Mouse (Mus musculus) lung, postnatal 10 days (tissue): ENCODE measurements at regions not wholly inside any gene's neighbourhood (a gene's known extent, or its start where the extent isn't known, plus 50 kb on each side); places are given as distances from the start of the nearest gene placed in this dataset.
"Not testable (repeated sequence)": the region's sequence is repeated elsewhere in the genome, so short reads cannot be mapped to it uniquely, and the experiment has no call there.

Experiments used
- DNase-seq: peaks from one replicate; pipeline ENCODE4 v3.0.0; 2021

DNA sequence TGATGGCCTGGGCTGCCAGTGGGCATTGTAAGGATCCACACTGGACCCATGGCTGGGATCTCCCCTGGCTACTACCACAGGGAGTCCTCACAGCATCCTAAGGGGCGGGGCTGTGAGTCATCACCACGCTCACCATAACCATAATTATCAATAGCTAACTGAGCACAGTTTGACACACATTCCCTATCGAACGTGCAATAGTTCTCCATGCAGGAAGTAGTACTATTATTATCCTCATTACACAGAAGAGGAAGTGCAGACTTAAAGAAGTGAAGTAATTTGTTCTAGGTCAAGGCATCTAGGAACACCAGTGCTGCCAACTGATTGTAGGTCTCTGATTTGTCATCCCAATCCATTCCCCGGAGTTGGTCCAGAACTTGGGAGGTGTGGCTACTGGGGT, 84.1 kb upstream of the Trim2 start:
- DNase-seq, result no peak

DNA sequence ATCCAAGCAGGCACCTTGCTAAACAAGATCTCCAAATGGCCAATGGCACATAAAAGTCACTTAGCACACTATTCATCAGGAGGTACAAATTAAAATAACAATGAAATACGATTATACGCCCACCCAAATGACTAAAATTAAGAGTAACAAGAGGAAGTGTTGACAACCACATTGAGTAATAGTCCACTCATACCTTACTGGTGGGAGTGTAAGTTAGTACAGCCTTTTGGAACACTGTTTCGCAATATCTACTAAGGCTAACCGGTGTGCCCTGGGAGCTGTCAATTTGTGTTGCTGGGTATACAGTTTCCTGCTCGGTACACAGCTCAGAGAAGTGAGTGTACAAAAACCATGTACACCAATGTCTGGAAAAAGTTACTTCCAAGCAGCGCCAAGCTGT, 81.8 kb upstream of the Trim2 start:
- DNase-seq, result no peak

DNA sequence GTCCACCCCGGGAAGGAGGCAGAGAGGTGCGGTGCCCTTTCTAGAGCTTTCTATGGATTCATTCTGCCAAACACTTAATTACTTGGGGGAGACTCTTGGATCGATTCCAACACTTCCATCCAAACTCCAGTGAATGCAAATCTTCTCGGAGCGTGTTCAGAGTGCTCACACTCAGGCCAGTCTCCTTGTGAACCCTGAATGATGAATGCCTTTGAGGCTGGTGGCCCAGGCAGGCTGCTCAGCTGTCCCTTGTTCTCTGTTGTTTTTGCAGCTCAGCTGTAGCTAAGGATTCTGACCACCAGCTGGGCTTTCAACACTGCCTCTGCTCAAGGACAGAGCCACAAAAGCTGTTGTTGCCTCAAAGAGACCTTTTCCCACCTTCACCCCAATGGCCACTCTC, 79.0 kb upstream of the Trim2 start:
- no peak for DNase-seq

DNA sequence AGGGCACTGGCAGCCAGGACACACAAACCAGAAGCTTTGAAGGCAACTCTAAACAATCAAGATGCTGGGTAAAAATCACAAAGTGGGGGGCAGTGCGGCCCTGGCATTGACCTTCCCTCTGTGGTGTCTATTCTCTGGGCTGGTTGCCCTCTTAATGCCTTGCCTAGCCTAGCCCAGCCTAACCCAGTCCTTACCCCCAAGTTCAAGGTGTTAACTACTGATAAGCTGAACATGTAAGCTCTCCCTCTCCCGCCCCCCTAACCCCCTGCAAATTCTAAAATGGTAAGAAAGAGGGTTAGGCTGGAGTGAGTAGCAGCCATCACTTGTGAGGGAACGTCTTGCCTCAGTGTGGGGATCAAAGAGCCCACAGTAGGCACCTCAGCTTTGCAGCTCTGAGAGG, 76.9 kb upstream of the Trim2 start:
- DNase-seq, result no peak

DNA sequence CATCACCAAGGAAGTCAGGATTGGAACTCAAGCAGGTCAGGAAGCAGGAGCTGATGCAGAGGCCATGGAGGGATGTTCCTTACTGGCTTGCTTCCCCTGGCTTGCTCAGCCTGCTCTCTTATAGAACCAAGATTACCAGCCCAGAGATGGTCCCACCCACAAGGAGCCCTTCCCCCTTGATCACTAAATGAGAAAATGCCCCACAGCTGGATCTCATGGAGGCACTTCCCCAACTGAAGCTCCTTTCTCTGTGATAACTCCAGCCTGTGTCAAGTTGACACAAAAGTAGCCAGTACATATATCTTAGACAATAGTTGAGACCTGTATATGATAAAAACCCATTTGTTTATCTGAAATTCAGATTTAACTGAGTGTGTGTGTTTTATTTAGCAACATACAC, 76.4 kb upstream of the Trim2 start:
- DNase-seq, result not testable (repeated sequence)

DNA sequence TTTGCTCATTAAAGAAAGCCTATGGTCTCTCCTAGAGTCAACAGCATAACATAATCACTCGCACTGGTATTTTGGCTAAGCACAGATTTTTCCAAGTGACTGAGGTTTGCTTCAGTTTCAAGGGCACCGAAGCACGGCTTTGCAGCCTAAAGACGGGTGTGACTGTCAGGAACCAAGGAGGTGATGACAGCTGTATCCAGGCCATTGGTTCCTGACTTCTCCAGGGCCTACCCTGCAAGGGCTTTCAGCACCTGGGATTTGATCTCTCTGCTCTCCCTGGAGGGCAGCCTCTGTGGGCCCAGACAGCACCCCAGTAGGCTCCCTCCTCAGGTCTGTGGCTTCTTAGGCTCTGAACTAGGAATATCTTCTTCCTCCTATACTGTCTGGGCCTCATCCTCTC, 75.3 kb upstream of the Trim2 start:
- DNase-seq, result no peak

DNA sequence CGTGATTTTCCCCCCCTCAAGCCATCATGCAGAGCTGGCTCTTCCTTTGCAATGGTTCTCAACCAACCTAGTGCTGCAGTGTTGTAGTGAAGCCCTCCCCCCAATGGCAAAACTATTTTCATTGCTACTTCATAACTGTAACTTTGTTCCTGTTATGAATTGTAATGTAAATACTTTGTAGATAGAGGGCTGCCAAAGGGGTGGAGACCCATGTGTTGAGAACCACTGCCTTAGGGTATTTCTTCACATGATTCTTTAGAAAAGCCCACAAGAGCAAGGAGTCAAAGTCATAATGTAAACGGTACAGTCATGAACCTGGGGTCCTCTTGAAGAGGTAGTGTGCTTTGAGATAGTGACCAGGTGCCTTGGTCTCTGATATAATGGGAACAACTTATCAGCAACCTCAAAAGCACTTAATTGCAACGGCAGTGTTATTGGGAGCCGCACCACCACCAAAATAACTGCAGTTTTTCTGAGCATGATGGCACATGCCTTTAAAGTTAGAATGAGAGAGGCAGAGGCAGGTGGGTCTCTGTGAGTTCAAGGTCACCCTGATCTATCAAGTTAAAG, 72.4 kb upstream of the Trim2 start:
- peak; percentile 41 for DNase-seq

DNA sequence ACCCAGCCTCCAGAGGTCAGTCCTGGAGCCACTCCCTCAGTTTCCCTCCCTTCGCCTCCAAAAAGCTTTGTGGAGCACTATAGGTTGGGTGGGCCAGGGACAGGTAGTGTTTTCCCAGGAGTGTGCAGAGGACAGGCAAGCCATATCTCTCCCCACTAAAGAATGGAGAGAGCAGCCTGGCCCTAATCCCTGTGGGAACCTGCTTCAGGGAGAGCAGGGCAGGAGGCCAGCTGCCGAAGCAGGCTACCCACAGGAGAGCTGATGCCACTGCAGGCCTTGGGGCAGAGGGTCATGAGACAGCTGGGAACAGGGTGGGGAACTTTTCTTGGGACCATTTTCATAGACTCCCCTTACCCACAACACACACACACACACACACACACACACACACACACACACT, 69.8 kb upstream of the Trim2 start:
- DNase-seq, result no peak

DNA sequence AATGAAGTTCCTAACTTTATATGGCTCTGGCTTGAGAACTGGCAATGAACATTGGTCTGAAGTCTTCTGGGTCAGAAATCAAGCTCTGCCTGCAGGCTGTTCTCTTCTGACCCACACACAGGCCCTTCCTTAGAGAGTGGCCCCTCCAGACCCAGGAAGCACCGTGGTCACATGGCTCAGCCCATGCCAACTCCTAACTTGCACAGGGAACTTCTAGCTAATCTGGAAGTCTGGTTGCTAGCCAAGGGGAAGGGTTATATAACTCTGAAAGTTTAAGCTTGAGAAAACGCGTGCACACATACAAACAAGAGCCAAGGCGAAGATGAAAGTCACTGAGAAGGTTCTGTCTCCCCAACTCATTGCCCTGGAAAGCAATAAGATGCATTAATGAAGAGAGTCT, 69.2 kb upstream of the Trim2 start:
- DNase-seq, result no peak

DNA sequence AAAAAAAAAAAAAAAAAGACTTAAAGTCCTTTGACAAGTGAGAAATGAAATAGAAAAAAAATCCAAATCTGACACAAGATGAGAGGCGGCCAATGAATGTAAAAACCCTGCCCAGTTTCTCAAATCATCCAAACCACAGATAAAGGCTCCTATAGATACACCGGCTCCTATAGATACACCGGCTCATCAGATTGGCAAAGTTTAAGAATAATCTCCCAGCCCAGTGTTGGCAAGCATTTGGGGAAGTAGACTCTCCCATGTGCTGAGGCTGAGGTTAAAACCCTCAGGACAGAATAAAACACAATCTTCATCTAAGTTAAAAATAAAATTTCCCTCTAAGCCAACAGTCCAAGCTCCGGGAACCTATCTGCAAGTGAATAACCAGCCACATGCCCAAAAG, 65.2 kb upstream of the Trim2 start:
- DNase-seq, result no peak

DNA sequence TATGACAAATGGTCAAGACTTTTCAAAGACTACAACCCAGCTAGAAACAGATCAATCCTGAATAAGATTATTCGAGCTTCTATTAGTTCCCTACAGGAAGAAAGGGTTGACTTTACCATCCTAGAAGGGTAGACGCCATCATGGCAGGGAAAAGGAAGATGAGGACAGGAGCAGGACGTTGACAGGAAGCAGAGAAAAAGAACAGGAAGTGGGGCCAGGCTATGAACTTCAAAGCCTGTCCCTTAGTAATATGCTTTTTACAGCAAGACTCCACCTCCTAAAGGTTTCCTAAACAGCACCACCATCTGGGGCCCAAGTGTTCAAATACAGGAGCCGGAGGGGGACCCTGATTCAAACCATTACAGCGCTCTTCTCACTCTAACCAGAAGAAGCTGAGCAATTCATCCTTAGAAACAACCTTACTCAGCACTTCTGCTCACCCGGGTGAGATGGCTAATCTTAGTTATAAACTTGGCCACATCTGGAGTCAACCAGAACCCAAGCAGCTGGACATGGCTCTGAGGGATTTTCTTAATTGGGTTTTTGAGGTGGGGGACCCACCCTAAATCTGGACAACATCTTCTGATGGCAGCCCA, 60.6 kb upstream of the Trim2 start:
- no peak for DNase-seq

DNA sequence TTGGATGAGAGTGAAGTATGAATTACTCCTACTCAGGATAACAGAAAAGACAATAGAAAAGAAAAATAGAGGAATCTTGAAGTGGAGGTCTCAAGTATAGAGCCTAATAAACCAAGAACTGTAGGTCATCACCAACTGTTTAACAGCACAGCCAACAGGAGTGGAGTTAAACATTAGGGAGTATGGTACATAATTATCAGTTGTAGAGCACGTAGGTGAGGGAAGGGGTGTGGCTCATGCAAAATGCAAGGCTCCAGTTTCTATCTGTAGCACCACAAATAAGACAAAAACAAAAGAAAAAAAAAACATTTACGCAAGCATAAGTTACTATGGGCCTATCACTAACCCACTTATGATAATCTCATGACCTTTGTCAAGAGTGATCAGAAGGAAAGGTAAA, 52.0 kb upstream of the Trim2 start:
- DNase-seq, result no peak

DNA sequence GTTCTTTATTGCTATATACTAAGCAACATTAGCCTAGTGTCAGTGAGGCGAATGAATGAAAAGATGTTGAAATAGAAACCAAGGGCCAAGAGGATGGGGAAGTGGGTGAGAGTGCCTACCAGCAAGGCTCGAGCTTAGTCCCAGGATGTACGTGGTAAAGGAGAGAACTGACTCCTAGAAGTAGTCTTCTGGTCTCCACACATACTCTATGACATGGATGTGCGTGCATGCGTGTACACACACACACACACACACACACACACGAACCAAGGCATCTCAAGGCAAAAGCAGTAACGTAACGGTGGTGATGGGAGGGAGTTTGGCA, 50.0 kb upstream of the Trim2 start:
- no peak for DNase-seq
